Mouse (Mus musculus) heart, embryonic 15.5 days (tissue): ENCODE data around the gene Creg2. TPM values are rescaled to one million over a fixed set of nuclear protein-coding genes. Genes with fewer than 3 reads are reported as not detected.
"Not testable (repeated sequence)": the region's sequence is repeated elsewhere in the genome, so short reads cannot be mapped to it uniquely, and the experiment has no call there.

Experiments used
- ATAC-seq: fragments of 200-750 bp; cut with Nextera tagmentation; replicated peaks from 2 replicates; pipeline ENCODE4 v1.8.0; 2017; ENCODE audit warnings: low read depth, moderate TSS enrichment; ENCODE audit not compliant: insufficient number of reproducible peaks, insufficient read depth, low FRiP score
- H3K27ac ChIP-seq: fragments of 300-500 bp; sonication (generic); 2 replicates; pipeline ENCODE4 v1.5.1; 2015; ENCODE audit warnings: mild to moderate bottlenecking, inconsistent platforms
- H3K27me3 ChIP-seq: fragments of 300-500 bp; sonication (generic); 2 replicates; pipeline ENCODE4 v1.6.1; 2015; ENCODE audit warnings: inconsistent platforms
- H3K36me3 ChIP-seq: fragments of 300-500 bp; sonication (generic); 2 replicates; pipeline ENCODE4 v1.6.1; 2015; ENCODE audit warnings: mild to moderate bottlenecking, inconsistent platforms
- H3K4me1 ChIP-seq: fragments of 300-500 bp; sonication (generic); replicated peaks from 2 replicates; pipeline ENCODE4 v1.6.1; 2015; ENCODE audit warnings: inconsistent platforms
- H3K4me2 ChIP-seq: fragments of 300-500 bp; sonication (generic); 2 replicates; pipeline ENCODE4 v1.6.1; 2015; ENCODE audit warnings: inconsistent platforms, mild to moderate bottlenecking, moderate library complexity
- H3K4me3 ChIP-seq: fragments of 300-500 bp; sonication (generic); 2 replicates; pipeline ENCODE4 v1.5.1; 2015; ENCODE audit warnings: mild to moderate bottlenecking, inconsistent platforms
- H3K9ac ChIP-seq: fragments of 300-500 bp; sonication (generic); 2 replicates; pipeline ENCODE4 v1.6.1; 2015; ENCODE audit warnings: mild to moderate bottlenecking, inconsistent platforms
- H3K9me3 ChIP-seq: fragments of 300-500 bp; sonication (generic); replicated peaks from 2 replicates; pipeline ENCODE4 v1.6.1; 2016; ENCODE audit warnings: inconsistent platforms
- WGBS: fragments of 180-500 bp; shearing (Covaris S2); methylation state at CpG from one replicate; pipeline ENCODE4 v1.1.7; 2015; ENCODE audit warnings: mixed read lengths; 5-methylcytosine and 5-hydroxymethylcytosine counted together
- polyA plus RNA-seq: library from polyadenylated mRNA; unstranded; fragments of >200 nt; fragmentation: Nextera tagmentation; extraction: Ambion mirVana; gene quantifications from 2 replicates; pipeline ENCODE4 v1.2.1, GENCODE M21; 2015

The Creg2 gene
- polyA plus RNA-seq, 1 experiment from 2014 or later = 0.01 TPM

DNA sequence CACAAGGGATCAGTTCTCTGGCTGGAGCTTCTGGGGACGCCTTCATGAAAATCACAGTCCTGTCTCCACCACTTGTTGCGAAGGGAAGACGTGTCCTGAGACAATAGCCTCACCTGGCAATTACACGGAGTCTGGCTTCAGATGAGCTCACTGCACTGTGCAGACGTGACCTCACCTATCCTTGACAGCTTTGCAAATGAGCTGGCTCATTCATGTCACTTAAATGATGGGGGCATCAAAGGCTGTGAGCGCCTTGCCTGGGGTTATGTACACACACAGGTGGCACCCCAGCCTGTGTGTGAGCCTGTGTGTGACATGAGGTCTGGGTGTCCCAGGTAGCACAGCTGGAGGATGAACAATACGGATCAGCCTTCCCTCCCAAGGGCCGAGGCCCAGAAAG is 27.6 kb upstream of the Creg2 start:
- ATAC-seq = no peak
- Histone ChIP-seq H3K4me1 (no peaks in the 10 kb centered on the region), H3K4me3 (no peak overlapping the region), H3K9me3 (no peaks in the 10 kb centered on the region), H3K27ac (no peak overlapping the region), H3K4me2 (no peak overlapping the region), H3K27me3 (no peaks in the 10 kb centered on the region), H3K36me3 (no peaks in the 10 kb centered on the region), H3K9ac (no peak overlapping the region)
- 77% methylated on average over 8 of the region's 8 CpGs for WGBS

DNA sequence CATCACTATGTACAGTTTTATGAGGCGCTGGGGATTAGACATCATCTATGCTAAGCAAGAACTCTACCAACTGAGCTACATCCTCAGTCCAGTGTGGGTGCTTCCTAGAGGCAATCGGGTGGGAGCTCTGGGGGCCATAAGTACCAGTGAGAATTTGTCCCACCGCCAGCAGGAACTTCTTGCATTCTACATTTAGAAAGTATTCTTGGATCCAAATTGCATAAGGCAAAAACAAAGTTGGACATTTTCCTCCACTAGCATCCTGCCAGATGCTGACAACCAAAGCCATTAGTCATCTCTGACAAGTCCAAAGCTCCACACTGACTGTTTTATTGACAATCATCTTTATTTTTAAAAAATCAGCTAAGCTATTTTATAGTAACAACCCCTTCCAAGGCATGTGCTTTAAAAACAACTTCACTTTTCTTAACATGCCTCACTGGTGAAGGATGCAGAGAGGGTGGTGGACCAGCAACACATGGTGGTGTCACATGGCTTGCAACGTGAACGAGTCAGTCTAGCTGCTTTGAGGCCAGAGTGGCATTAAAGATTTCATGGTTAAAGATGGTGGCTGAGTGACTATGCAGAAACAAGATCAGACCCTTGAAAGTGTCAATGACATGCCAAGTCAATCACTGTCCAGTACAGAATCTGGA is 25.1 kb upstream of the Creg2 start:
- H3K4me1 ChIP-seq = no peaks in the 10 kb centered on the region; the same call in 1 of the 2 replicates
- no peak overlapping the region for H3K4me2 ChIP-seq
- H3K9me3 ChIP-seq = no peaks in the 10 kb centered on the region
- H3K36me3 ChIP-seq = no peaks in the 10 kb centered on the region
- no peak for ATAC-seq
- no peak overlapping the region for H3K9ac ChIP-seq
- H3K27me3 ChIP-seq = no peaks in the 10 kb centered on the region
- H3K4me3 ChIP-seq = no peak overlapping the region
- 77% methylated on average over 5 of the region's 5 CpGs for WGBS
- no peak overlapping the region for H3K27ac ChIP-seq

DNA sequence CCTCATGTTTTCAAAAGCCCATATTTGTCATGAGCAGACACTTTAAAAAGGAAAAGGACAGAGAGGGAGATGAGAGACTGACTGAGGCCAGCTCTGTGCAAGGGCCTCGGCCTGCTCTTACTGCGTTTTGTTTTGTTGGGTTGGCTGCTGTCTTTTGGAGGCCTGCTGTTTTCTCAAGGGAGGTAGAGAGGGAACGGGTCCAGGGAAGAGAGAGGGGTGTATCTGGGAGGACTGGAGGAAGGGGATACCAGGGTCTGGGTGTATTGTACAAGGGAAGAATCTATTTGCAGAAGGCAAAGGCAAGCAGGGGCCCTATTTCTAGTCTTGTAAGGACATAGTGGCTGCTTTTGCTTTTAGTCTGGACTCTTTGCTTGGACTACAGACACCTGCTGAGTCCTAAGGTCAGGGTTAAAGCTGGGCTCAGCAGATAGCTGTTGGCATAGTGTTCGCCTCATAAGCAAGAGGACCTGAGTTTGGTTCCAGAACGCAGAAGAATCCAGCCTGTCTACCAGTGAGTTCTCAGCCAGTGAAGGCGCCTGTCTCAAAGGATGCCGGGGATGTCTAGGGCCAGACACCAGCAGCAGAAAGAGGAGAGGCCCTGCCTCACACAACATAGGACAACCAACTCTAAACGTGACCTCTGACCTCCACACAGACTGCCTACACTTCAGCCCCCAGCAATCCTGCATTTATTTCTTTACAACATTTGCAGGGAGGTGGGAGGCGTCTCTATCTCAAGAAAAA is 21.3 kb upstream of the Creg2 start:
- Histone ChIP-seq H3K27me3 (no peaks in the 10 kb centered on the region), H3K27ac (no peak overlapping the region), H3K36me3 (no peaks in the 10 kb centered on the region), H3K9me3 (no peaks in the 10 kb centered on the region), H3K4me3 (no peak overlapping the region), H3K9ac (no peak overlapping the region), H3K4me2 (no peak overlapping the region), H3K4me1 (no peaks in the 10 kb centered on the region; the same call in 1 of the 2 replicates)
- no peak for ATAC-seq
- WGBS = 78% methylated on average over 9 of the region's 9 CpGs

DNA sequence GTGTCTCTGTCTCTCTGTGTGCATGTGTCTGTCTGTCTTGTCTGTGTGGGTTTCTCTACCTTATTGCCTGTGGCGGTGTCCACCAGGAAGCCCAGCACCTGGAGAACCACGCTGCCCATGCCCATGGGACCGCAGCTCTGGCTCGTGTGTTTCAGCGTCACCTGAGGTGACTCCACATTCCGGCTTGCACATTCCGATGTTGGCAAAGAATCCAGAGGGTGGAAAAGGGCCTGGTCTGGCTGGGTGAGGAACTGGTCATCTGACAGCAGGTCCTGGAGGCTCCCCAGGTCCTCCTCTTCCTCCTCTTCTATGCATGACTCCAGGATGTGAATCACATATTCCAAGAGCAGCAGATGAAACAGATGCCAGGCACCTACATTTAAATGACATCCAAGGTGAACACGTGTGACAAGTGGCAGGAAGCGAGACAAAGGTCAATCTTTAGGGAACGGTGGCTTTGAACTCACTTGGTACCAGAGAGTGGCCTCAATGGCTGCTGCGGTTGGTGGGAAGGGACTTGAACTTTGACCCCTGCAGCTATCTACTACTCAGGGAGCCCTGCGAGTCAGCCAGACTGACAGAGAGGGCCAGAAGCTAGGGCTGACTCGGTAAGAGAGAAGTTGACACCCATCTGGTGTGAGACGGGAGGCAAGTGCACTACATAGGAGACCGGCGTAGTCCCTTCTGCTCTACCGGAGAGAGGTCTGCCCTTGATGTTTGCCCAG is 19.1 kb upstream of the Creg2 start:
- Histone ChIP-seq H3K27me3 (no peaks in the 10 kb centered on the region), H3K36me3 (no peaks in the 10 kb centered on the region), H3K9ac (no peak overlapping the region), H3K27ac (no peak overlapping the region), H3K4me2 (no peak overlapping the region), H3K4me3 (no peak overlapping the region), H3K9me3 (no peaks in the 10 kb centered on the region), H3K4me1 (no peaks in the 10 kb centered on the region; the same call in 1 of the 2 replicates)
- ATAC-seq = no peak
- WGBS = 82% methylated on average over 17 of the region's 17 CpGs

DNA sequence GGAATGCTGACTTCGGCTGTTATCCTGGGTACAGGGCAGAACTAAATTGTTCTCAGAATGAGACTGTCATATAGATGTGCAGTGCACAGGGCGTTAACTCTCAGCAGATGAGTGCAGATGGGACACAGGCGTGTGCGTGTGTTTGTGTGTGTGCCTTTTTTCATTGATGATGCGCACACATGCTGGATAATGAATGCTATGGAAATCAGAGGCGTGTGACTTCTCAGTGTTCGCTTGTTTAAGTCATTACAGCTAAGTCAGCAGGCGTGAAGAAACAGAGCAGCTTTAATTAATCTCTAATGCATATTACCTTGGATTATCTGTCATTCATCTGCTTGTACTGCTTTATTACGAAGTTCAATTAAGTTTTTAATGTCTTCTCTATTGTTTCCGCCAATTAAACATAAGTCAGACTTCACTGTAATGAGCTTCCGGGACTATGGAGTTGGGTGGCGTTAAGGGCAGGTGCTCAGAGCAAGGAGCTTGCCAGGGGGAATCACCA is 15.5 kb upstream of the Creg2 start:
- Histone ChIP-seq H3K27me3 (no peaks in the 10 kb centered on the region), H3K9ac (no peak overlapping the region), H3K4me3 (no peak overlapping the region), H3K27ac (no peak overlapping the region), H3K4me2 (no peak overlapping the region), H3K36me3 (no peaks in the 10 kb centered on the region), H3K9me3 (no peaks in the 10 kb centered on the region), H3K4me1 (no peaks in the 10 kb centered on the region; the same call in 1 of the 2 replicates)
- no peak for ATAC-seq
- WGBS = 85% methylated on average over 12 of the region's 12 CpGs

DNA sequence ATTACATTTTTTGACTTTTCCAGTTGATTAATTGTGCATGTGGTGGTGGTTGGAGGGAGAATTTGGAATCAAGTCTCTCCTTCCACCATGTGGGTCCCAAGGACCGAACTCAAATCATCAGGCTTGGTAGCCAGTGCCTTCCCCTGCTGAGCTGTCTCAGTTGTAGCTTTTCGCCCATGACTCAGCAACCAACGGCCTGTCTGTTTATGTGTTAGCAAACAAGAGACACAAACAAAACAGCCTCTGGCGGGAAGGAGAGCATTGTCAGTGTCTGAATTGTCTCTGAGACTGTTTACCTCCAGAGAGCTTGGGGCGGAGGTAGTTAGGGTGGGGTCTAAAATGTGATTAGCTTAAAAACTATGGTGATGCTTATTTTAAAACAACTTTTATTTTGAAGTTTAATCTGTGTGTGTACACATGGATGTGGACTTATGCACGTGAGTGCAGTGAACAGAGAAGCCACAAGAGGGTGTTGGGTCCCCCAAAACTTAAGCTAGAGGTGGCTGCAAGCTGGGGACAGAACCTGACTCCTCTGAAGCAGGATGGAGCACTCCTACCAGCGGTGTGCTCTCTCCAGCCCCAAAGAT is 12.9 kb upstream of the Creg2 start:
- no peak for ATAC-seq
- no peak overlapping the region for H3K9ac ChIP-seq
- no peaks in the 10 kb centered on the region for H3K9me3 ChIP-seq
- no peak overlapping the region for H3K27ac ChIP-seq
- no peaks in the 10 kb centered on the region for H3K36me3 ChIP-seq
- 82% methylated on average over 7 of the region's 7 CpGs for WGBS
- no peaks in the 10 kb centered on the region for H3K4me1 ChIP-seq
- H3K4me2 ChIP-seq = no peak overlapping the region
- no peak overlapping the region for H3K4me3 ChIP-seq
- H3K27me3 ChIP-seq = no peaks in the 10 kb centered on the region

DNA sequence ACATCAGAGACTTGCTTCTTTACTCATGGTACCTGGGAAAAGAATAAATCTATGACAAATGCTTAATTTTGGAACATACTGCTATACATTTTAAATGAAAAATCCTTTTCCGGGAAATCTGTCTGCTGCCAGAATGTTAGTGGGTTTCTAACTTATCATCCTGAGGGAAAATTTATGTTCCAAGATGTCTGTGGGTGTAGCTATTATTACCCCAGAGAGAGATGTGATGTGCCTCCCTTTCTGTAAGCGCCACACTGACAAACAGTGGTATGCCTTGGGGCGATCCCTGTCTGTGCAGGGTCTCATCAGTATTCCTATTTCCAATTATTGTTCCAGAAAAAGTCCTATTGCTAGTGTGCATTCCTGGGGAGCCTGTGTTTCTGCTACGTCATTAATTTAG is 11.8 kb upstream of the Creg2 start:
- Histone ChIP-seq H3K9ac (no peak overlapping the region), H3K4me1 (no peaks in the 10 kb centered on the region), H3K9me3 (no peaks in the 10 kb centered on the region), H3K27ac (no peak overlapping the region), H3K4me3 (no peak overlapping the region), H3K27me3 (no peaks in the 10 kb centered on the region), H3K4me2 (no peak overlapping the region), H3K36me3 (no peaks in the 10 kb centered on the region)
- ATAC-seq = no peak
- 75% methylated on average over 4 of the region's 4 CpGs for WGBS

DNA sequence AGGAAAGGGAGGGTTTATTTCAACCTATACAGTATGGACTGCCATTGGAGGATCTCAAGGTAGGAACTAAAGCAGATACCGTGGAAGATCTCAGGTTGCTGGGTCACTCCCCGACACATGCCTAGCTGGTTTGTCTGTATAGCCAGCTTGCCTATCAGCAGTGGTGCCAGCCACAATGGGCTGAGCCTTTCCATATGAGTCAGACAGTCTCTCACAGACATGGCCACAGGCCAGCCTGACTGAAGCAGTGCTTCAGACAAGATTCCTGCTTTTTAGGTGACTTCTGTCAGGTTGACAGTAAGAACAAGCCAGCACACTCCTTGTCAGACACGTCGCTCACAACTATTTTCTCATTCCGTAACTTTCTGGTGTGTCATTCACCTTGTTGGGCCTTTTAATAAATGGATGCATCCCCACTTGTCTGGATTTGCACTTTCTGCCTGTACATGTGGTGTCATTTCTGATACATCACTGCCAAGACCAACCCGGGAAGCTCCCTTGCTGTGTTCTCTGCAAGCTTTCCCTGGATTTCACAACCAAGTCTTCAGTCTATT is 5.8 kb upstream of the Creg2 start:
- H3K27me3 ChIP-seq = peaks cover 12% of the 10 kb centered on the region
- H3K27ac ChIP-seq = no peak overlapping the region
- ATAC-seq = no peak
- 69% methylated on average over 6 of the region's 6 CpGs for WGBS
- no peaks in the 10 kb centered on the region for H3K9me3 ChIP-seq
- H3K4me3 ChIP-seq = no peak overlapping the region
- H3K9ac ChIP-seq = no peak overlapping the region
- H3K4me1 ChIP-seq = no peaks in the 10 kb centered on the region
- no peaks in the 10 kb centered on the region for H3K36me3 ChIP-seq
- no peak overlapping the region for H3K4me2 ChIP-seq

DNA sequence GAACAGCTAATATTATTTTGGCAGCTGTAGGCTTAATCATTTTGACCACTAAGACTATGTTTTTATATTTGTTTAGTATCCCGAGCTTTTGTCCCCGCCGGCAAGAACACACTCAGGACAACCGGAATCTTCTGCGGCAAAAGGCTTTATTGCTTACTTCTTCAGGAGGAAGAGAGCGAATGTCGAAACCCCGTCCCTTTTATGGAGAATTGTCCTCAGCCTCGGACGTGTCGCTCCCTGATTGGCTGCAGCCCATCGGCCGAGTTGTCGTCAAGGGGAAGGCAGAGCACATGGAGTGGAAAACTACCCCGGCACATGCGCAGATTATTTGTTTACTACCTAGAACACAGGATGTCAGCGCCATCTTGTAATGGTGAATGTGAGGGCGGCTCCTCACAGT is 3.6 kb upstream of the Creg2 start:
- not testable (repeated sequence) for H3K27ac ChIP-seq, H3K4me2 ChIP-seq, H3K9ac ChIP-seq, ATAC-seq, H3K4me3 ChIP-seq, H3K9me3 ChIP-seq, H3K36me3 ChIP-seq
- 86% methylated on average over 18 of the region's 18 CpGs for WGBS
- Histone ChIP-seq H3K4me1 (peaks cover 13% of the 10 kb centered on the region), H3K27me3 (peaks cover 33% of the 10 kb centered on the region)

DNA sequence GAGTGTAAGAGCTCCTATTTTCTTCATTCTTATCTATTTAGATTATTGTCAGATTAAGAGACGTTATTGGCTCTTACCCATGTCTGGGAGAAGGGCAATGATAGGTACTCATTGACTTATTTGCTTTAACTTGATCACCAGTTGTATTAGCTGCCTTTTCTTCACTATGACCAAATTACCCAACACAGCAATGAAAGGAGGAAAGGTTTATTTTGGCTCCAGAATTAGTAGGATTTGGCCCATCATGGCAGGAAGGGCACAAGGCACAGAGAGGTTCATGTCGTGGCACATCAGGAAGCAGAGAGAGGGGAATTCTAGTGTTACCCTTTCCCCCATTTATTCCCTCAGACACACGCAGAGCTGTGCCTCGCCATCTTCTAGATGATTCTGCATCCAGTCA is 1.8 kb upstream of the Creg2 start:
- Histone ChIP-seq H3K4me3 (no peak overlapping the region), H3K36me3 (no peaks in the 10 kb centered on the region), H3K4me2 (no peak overlapping the region), H3K9ac (no peak overlapping the region), H3K4me1 (peaks cover 16% of the 10 kb centered on the region), H3K27ac (no peak overlapping the region), H3K9me3 (no peaks in the 10 kb centered on the region), H3K27me3 (peaks cover 48% of the 10 kb centered on the region)
- ATAC-seq = no peak
- 66% methylated on average over 4 of the region's 4 CpGs for WGBS
